14 mouse cellular contexts compared by ENCODE assay signal in the genomic region with DNA sequence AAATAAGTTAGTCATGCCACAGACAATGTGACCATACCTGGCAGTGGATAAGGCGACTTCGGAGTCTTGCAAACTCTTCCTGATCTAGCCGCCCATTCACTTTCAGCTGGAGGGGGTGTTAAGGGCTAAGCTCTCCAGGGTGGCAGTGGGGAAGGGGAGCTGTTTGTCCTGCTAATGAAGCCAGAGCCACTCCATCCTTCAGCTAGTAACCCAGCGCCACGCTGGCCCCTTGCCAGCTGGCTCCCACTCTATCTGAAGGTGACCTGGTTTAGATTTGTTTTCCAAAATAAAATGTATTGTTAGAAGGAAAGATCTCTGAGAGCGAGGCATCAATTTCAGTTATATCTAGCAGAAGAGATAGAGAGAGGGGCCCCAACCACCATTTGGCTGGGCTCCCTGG.
DNase-seq lines count a peak whose midpoint lies in the region; ATAC-seq lines count a peak whose summit lies in the region.
"Had no signal": no experiment of that assay in that cellular context is flagged by ENCODE, and none has a peak within 500 bp of the region (broad histone marks: within the 10 kb centered on the region; RNA-seq: fewer than 3 reads in every experiment).

No protein-coding gene starts in this region.

- no peak overlapping the region for H3K27ac ChIP-seq in heart, embryonic 16.5 days (ENCODE audit: low read length)
- H3K27ac ChIP-seq in heart, embryonic 10.5 days = no peak overlapping the region
- peak overlapping the region; percentile 58 for H3K27ac ChIP-seq in hindbrain, embryonic 13.5 days
- H3K27ac ChIP-seq: forebrain, embryonic 10.5 days; kidney, embryonic 15.5 days; limb, embryonic 10.5 days; liver, embryonic 13.5 days had no signal

- peak overlapping the region; percentile 26; the same call in 1 of the 2 replicates for H3K4me2 ChIP-seq in heart, embryonic 16.5 days (ENCODE audit: low read depth, low read length)
- H3K4me2 ChIP-seq in hindbrain, embryonic 13.5 days = no peak overlapping the region
- H3K4me2 ChIP-seq: kidney, embryonic 15.5 days; liver, embryonic 13.5 days had no signal

- ATAC-seq in heart, embryonic 16.5 days (replicated peaks; ENCODE audit: extremely low read depth, insufficient read depth, low FRiP score) = 0 out of 2 replicates have a peak, but pooled peaks have one; percentile 32
- ATAC-seq in hindbrain, embryonic 13.5 days (ENCODE audit: low FRiP score) = no peak

- no peak overlapping the region for H3K4me3 ChIP-seq in heart, embryonic 16.5 days (ENCODE audit: low read length)
- H3K4me3 ChIP-seq in heart, embryonic 10.5 days = no peak overlapping the region
- no peak overlapping the region for H3K4me3 ChIP-seq in hindbrain, embryonic 13.5 days
- H3K4me3 ChIP-seq: forebrain, embryonic 10.5 days; kidney, embryonic 15.5 days; limb, embryonic 10.5 days; liver, embryonic 13.5 days had no signal

- DNase-seq in heart, embryonic 10.5 days (ENCODE audit: low spot score) = no peak
- peak; percentile 49 for DNase-seq in retina, postnatal 1 day
- DNase-seq in retina, embryonic 14.5 days (ENCODE audit: low spot score) = no peak
- DNase-seq in urinary bladder, adult 18-20 months (ENCODE audit: low spot score in 2 of 2) = no peak
- DNase-seq in kidney, adult 11 months = no peak
- DNase-seq in kidney, postnatal 4 days = no peak
- DNase-seq: adrenal gland, adult 8-10 months; liver, embryonic 13.5 days; lung, postnatal 10 days had no signal

- H3K27me3 ChIP-seq in heart, embryonic 16.5 days (ENCODE audit: control insufficient read depth, insufficient read depth, low read length) = no peaks in the 10 kb centered on the region
- peaks cover 14% of the 10 kb centered on the region; the same call in 1 of the 2 replicates for H3K27me3 ChIP-seq in heart, embryonic 10.5 days (ENCODE audit: insufficient read depth, poor library complexity, severe bottlenecking)
- no peaks in the 10 kb centered on the region for H3K27me3 ChIP-seq in hindbrain, embryonic 13.5 days
- H3K27me3 ChIP-seq: kidney, embryonic 15.5 days; liver, embryonic 13.5 days had no signal

- H3K9me3 ChIP-seq in heart, embryonic 16.5 days (replicated peaks; ENCODE audit: control insufficient read depth, low read length) = no peaks in the 10 kb centered on the region
- H3K9me3 ChIP-seq in heart, embryonic 10.5 days = no peaks in the 10 kb centered on the region
- no peaks in the 10 kb centered on the region for H3K9me3 ChIP-seq in hindbrain, embryonic 13.5 days
- H3K9me3 ChIP-seq: forebrain, embryonic 10.5 days; kidney, embryonic 15.5 days; limb, embryonic 10.5 days; liver, embryonic 13.5 days had no signal

- peaks cover 9% of the 10 kb centered on the region for H3K4me1 ChIP-seq in heart, embryonic 16.5 days (ENCODE audit: control insufficient read depth, insufficient read depth, low read length)
- 0 out of 2 replicates have a peak, but pooled peaks cover 4% of the 10 kb centered on the region for H3K4me1 ChIP-seq in heart, embryonic 10.5 days
- peaks cover 36% of the 10 kb centered on the region for H3K4me1 ChIP-seq in hindbrain, embryonic 13.5 days (replicated peaks)
- H3K4me1 ChIP-seq: kidney, embryonic 15.5 days; liver, embryonic 13.5 days had no signal

- no peak overlapping the region for H3K9ac ChIP-seq in heart, embryonic 16.5 days (ENCODE audit: low read length)
- no peak overlapping the region for H3K9ac ChIP-seq in hindbrain, embryonic 13.5 days
- H3K9ac ChIP-seq: kidney, embryonic 15.5 days; liver, embryonic 13.5 days had no signal

- 38% methylated on average over 6 of the region's 6 CpGs for WGBS in heart, embryonic 16.5 days
- WGBS in heart, embryonic 10.5 days = 43% methylated on average over 6 of the region's 6 CpGs
- 44% methylated on average over 6 of the region's 6 CpGs for WGBS in hindbrain, embryonic 13.5 days

- H3K36me3 ChIP-seq in heart, embryonic 16.5 days (ENCODE audit: control insufficient read depth, insufficient read depth) = no peaks in the 10 kb centered on the region
- no peaks in the 10 kb centered on the region for H3K36me3 ChIP-seq in heart, embryonic 10.5 days
- H3K36me3 ChIP-seq in hindbrain, embryonic 13.5 days = no peaks in the 10 kb centered on the region
- H3K36me3 ChIP-seq: forebrain, embryonic 10.5 days; kidney, embryonic 15.5 days; limb, embryonic 10.5 days; liver, embryonic 13.5 days had no signal
